Mouse (Mus musculus) Patski (cell line): Measurements from ENCODE around the gene Hexdc. TPM values are rescaled to one million over a fixed set of nuclear protein-coding genes. Genes with fewer than 3 reads are reported as not detected.
A peak's percentile ranks its signal among the peaks of the same experiment; 100 is the strongest.

ENCODE experiments used
- ATAC-seq: fragments of 100-300 bp; one replicate; pipeline ENCODE4 v1.8.0; 2021
- CTCF ChIA-PET: fragments of 350-600 bp; sonication (Branson Sonifier 250); formaldehyde crosslinking; loops from one replicate; lab custom pipeline; 2022; ENCODE audit warnings: inconsistent platforms; lab: Charles Lee
- POLR2A ChIA-PET: fragments of 350-600 bp; sonication (Branson Sonifier 250); formaldehyde crosslinking; loops from one replicate; lab custom pipeline; 2022; ENCODE audit warnings: antibody characterized with exemption, inconsistent platforms; lab: Charles Lee
- DNase-seq: peaks from one replicate; pipeline ENCODE4 v3.0.0-alpha.2; 2011; ENCODE audit warnings: low read depth, low spot score
- H3K27me3 ChIP-seq: fragments of 371-371 bp; one replicate; pipeline ENCODE4 v1.5.1; 2021
- CTCF ChIP-seq: fragments of 100-300 bp; IDR thresholded peaks from one replicate; pipeline ENCODE4 v1.5.1; 2021
- in situ Hi-C: fragments of 300-500 bp; cut with MboI; formaldehyde crosslinking; loops from 3 replicates; pipeline ENCODE4 v1.11.1; 2018; ENCODE audit warnings: low pct_unique_long_range_greater_than_20kb, mixed read lengths
- polyA plus RNA-seq: library from polyadenylated mRNA; unstranded; gene quantifications from one replicate; pipeline ENCODE4 v1.2.3, GENCODE M21; 2021

Gene Hexdc
- polyA plus RNA-seq, 1 experiment from 2014 or later = 16.5 TPM

DNA sequence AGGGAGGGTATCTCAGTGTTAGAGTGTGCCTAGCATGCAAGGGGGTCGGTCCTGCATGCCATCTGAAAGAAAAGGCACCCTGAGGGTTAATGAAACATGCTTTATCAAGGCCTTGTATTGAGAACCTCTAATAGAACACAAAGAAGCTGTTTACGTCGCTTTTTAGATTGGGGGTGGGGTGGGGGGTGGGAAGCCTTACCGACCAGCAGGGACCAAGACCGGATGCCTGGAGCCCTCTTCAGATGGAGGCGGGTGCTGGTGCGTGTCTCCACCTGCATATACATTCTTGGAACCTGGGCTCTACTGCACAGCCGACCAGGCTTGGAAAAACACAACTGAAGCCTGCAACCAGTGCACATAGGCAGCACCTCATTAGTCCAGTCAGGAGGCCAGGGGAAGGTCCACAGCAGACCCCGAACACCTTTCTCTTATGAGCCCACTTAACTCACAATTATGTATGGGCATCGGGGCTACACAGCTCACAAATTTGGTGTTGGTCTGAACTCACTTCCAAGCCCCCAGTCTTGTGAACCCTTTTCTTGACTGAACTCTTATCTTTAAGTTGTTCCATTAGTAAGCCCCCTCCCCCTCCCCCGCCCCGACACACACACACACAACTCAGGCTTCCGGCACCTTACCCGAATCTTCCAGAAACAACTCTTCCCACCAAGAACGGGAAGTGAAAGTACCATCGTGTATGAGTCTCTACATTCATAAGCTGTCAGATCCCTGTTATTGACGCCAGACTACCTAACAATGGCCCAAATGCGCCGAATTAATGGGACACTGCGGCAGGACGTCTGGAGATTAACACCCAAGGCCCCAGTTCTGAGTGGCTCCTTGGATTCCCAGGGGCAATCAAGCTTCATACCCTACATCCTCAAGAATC, 24.1 kb downstream of the Hexdc start:
- DNase-seq (no peak), ATAC-seq (no peak)
- TF ChIP-seq CTCF = no peak
- CTCF ChIA-PET = interaction anchor here (1.8 to 1.9 kb wide), 2 partner anchors 7 to 15 kb away, joined by 5 to 6 read pairs; no protein-coding TSS in a partner anchor
- POLR2A ChIA-PET = interaction anchor here (0.6 to 1.3 kb wide), 3 partner anchors 9 to 123 kb away, joined by 3 to 8 read pairs (median 3); partner anchors contain the start of genes Narf and Ogfod3
- in situ Hi-C loops = no loop called here
- no peaks in the 10 kb centered on the region for H3K27me3 ChIP-seq

DNA sequence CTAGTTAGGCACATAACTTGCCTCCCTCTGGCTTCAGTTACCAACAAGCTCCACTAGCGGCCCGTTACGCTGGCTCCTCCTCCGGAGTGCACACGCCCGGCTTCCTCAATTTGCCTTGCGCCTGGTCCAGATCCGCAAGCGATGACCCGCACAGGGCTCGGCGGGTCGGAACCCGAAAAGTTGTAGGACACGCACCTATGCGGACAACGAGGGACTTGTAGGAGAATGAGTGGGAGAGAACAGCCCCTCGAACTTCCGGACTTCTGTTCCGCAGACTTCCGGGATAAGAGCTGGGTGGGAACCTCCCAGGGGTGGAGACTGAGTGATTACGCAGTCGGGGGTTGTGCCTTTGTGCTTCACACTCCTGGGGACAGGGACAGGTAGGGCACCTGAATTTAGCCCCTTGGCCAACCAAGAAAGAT, 24.8 kb downstream of the Hexdc start, which contains the start of gene Cybc1:
Cybc1 (minus strand) TSS at position 305 of the 422 bp plus-strand sequence.
- CTCF ChIA-PET = no interaction called here

DNA sequence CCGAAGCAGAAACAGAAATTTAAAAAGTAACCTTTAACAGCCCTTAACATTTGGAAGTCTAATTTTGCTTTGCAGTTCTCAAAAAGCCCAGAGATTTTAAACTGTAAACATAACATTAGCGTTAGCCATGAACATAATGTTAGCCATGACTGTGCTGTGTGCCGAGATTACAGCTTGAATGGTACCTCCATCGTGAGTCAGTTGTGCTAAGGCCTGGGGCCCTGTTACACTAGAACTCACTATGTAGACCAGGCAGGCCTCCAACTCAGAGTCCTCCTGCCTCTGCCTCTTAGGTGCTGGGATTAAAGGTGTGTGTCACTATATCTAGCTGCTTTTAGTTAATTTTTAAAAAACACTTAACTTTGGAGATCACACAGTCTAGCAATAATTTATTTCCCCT, 27.0 kb downstream of the Hexdc start:
- H3K27me3 ChIP-seq = no peaks in the 10 kb centered on the region
- no peak for DNase-seq
- TF ChIP-seq CTCF = no peak
- ChIA-PET POLR2A (interaction anchor here (0.6 kb wide), 1 partner anchor 225 kb away, joined by 3 read pairs; no protein-coding TSS in a partner anchor), CTCF (no interaction called here)
- no peak for ATAC-seq
- in situ Hi-C loops = no loop called here

More for the DNA sequence above, 24.8 kb downstream of the Hexdc start, which contains the start of gene Cybc1:
- ATAC-seq (peak; percentile 82), DNase-seq (no peak)
- no peak for TF ChIP-seq CTCF
- no peaks in the 10 kb centered on the region for H3K27me3 ChIP-seq
- in situ Hi-C loops = no loop called here
- POLR2A ChIA-PET = interaction anchor here (0.6 to 1.3 kb wide), 2 partner anchors 9 to 122 kb away, joined by 3 to 8 read pairs; partner anchors contain the start of gene Narf

DNA sequence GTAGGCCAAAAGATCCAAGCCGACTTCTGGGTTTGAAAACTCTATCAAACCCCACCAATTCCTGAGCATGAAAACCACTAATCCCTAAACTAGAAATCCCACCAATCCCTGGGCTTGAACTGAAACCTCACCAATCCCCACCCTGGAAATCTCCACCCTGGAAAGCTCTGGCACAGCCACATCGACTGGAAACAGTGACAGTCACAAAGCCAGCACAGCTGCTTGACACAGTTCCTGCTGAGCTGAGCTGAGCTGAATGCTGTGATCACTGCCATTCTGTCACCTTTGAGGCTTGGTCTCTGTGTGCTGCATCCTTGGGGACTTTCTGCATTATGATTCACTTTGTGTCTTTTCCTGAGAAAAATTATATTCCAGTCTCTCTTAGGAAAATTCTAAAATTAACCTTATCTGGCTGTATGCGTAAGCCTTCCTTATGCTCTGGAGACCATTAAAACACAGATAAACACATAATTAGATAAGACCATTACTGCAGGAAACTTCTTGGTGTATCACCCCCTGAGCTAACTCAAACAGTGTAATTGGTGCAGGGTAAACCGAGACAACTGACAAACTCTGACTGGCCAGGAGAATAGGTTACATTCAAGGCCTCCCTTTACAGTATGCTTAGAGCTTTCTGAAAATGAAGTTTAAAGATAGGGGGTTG, 27.5 kb downstream of the Hexdc start:
- CTCF ChIA-PET = no interaction called here
- ATAC-seq = no peak
- DNase-seq = no peak
- POLR2A ChIA-PET = interaction anchor here (0.6 kb wide), 1 partner anchor 225 kb away, joined by 3 read pairs; no protein-coding TSS in a partner anchor
- no peak for TF ChIP-seq CTCF
- in situ Hi-C loops = no loop called here
- H3K27me3 ChIP-seq = no peaks in the 10 kb centered on the region

DNA sequence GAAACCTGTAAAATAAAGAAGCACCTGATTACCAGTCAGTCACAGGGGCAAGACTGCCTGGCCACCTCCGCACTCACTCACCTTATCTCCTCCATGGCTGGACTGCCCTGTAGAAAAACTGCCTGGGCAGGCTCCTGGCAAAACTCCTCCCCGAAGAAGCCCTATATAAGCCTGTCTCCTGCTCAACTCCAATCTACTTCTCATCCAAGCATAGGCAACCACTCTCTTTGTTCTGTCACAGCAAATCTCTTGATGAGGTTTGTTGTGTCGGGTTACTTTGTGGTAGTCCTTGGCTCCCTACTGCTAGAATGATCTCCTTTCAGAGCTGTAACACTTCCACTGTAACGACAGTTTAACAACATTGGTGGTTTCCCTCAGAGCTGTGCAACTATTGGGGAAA, 28.5 kb downstream of the Hexdc start:
- no peak for DNase-seq
- in situ Hi-C loops = no loop called here
- no peaks in the 10 kb centered on the region for H3K27me3 ChIP-seq
- no peak for ATAC-seq
- ChIA-PET CTCF (interaction anchor here (1.2 kb wide), 1 partner anchor 20 kb away, joined by 3 read pairs; no protein-coding TSS in a partner anchor), POLR2A (no interaction called here)
- TF ChIP-seq CTCF = no peak

DNA sequence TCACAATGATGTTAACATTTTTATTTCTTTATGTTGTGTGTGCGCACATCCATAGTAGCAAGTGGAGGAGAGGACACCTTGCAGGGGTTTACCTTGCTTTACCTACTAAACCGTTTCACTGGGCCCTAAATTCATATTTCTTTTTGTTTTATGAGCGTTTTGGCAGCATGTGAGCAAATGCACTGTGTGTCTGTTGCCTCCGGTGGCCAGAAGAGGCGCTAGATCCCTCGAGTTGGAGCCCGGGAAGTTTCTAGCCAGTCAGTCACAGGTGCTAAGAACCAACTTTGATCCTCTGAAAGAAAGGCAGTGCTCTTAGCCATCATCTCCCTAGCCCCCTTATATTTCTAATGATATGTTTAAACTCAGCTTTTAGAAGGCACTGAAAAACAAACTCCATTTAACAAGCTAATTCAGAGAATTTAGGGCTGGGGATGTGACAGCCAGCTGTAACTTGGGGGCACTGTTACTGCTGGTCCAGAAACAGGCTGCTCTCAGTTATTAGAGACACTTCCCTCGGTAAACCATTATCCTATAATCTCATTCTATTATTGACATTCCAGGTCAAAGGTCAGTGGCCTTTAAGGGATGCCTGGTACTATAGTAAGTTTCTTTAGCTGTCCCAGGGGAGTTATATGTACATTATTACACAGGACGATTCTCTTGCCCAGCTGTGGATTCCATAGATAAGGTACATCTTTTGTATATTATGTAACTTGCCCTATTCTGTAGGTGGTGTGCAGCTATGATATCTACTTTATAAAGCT, 31.4 kb downstream of the Hexdc start:
- CTCF ChIA-PET = interaction anchor here (1.5 to 2.6 kb wide), 3 partner anchors 8 to 23 kb away, joined by 5 to 12 read pairs (median 6); no protein-coding TSS in a partner anchor
- no peak for DNase-seq
- in situ Hi-C loops = no loop called here
- ATAC-seq = no peak
- no peaks in the 10 kb centered on the region for H3K27me3 ChIP-seq
- POLR2A ChIA-PET = interaction anchor here (0.7 to 2.7 kb wide), 3 partner anchors 11 to 832 kb away, joined by 3 to 8 read pairs (median 3); no protein-coding TSS in a partner anchor
- peak; percentile 81 for TF ChIP-seq CTCF

DNA sequence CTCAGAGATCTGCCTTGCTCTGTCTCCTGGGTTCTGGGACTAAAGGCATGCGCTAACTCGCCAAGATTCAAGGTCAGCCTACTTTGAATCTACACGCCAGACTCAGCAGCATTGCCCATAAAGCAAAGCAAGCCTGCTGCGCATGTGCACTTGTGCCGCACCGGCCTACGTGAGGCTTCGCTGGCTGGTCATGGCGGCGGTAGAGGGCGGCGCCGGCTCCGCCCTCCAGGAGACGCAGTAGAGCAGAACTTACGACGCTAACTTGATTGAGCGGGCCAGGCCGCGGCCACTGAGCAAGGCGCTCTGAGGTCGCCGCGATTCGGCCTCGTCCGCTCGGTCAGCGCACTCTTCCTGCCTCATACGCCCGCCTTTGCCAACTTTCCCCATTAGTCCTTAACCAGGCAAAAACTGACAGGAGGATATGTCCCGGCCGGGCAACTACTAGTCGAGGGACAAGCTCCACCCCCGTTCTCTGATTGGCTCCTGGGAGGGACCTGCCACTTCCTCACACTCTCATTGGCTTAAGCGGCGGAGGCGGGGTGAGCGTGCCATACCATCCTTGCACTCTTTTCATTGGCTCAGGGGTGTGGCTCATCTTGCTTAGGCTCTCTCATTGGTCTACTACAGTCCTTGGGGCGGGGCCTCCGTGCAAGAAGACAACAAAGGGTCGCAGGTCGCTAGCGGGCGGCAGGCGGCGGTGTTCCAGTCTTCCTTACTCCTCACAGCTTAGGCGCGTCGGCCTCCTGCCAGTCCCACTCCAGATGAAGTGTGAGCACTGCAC, 32.5 kb downstream of the Hexdc start, which contains the start of gene Narf:
Narf (plus strand) TSS at position 690 of the 781 bp plus-strand sequence.
- in situ Hi-C loops = no loop called here
- ChIA-PET CTCF (interaction anchor here (1.4 to 2.6 kb wide), 4 partner anchors 10 to 15 kb away, joined by 4 to 12 read pairs (median 6); no protein-coding TSS in a partner anchor), POLR2A (interaction anchor here (2.2 to 2.7 kb wide), 2 partner anchors 8 to 12 kb away, joined by 8 read pairs; partner anchors contain the start of gene Cybc1)
- DNase-seq (peak; percentile 91), ATAC-seq (peak; percentile 98)
- peak; percentile 82 for TF ChIP-seq CTCF
- no peaks in the 10 kb centered on the region for H3K27me3 ChIP-seq

DNA sequence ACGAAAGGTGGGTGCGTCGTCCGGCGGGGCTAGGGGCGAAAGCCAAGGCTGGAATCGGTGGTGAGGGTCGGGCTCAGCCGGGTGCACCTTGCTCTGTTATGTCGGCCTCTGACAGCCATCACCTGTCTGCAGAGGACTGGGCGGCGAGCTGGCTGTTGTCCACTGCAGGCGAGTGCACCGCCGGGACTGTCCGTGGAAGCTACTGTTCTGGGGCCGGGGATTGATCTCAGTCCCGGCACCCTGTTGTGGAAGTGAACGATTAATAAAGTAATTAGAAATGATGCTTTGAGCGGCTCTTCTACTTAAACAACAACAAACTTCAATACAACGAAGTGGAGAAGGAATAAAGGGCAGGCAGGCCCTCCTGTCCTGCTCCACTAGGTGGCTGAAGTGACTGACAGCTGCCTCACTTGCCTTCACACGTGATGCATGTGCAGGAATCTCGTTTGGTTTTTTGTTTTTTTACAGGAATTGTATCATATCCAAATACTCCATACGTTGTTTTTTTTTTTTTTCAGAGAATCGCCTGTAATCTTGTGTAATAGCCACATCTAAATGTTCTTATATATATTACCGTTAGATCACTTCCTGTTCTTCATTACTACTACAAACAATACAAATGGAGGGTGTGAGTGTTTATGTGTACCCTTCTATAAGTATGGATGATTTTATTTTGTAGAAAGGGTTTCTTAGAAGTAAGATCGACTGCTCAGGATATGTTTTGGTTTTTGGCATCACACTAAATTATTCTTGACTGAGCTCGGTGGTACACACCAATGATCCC, 33.3 kb downstream of the Hexdc start:
- no peak for DNase-seq
- peak; percentile 39 for TF ChIP-seq CTCF
- in situ Hi-C loops = no loop called here
- no peaks in the 10 kb centered on the region for H3K27me3 ChIP-seq
- ChIA-PET POLR2A (interaction anchor here (1.2 to 2.2 kb wide), 2 partner anchors 9 to 21 kb away, joined by 4 to 8 read pairs; partner anchors contain the start of gene Cybc1), CTCF (interaction anchor here (1.4 to 2.6 kb wide), 3 partner anchors 12 to 14 kb away, joined by 4 to 12 read pairs (median 5); no protein-coding TSS in a partner anchor)
- ATAC-seq = peak; percentile 28
